Mouse (Mus musculus) testis, adult 2 months (tissue): ENCODE measurements around the gene Psrc1.

Experiments
- CTCF ChIP-seq: fragments of 200-500 bp; IDR thresholded peaks from 2 replicates; pipeline ENCODE4 v1.5.1; 2012; ENCODE audit warnings: low read depth, mild to moderate bottlenecking, inconsistent platforms, low read length, moderate library complexity; ENCODE audit not compliant: control insufficient read depth, insufficient read depth, insufficient replicate concordance
- POLR2A ChIP-seq: fragments of 200-500 bp; IDR thresholded peaks from 2 replicates; pipeline ENCODE4 v1.6.1; 2012; ENCODE audit warnings: low read depth, mild to moderate bottlenecking, inconsistent platforms, low read length, moderate library complexity; ENCODE audit not compliant: control insufficient read depth

DNA sequence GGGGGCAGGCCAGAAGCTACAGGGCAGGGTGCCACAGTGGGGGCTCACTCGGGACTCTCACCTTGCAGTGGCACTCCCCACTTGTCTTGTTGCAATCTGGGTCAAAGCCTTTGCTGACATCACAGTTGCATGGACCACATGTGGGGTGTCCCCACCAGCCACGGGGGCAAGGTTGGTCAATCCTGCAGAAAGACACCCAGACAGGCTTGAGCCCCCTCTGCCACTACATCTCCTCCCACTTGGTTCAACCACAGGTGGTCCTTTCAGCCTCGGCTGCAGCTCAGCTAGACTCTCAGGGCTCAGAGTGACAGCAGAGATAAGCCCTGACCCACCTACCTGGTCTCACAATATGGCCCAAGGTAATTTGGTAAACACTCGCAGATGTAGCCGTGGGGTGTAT, 16.8 kb downstream of the Psrc1 start:
- TF ChIP-seq CTCF (no peak), POLR2A (no peak)
